Mouse (Mus musculus): Measurements from ENCODE around the gene Rgmb. TPM values are rescaled to one million over a fixed set of nuclear protein-coding genes. Genes with fewer than 3 reads are reported as not detected.
A peak's percentile ranks its signal among the peaks of the same experiment; 100 is the strongest.

Rgmb gene
- polyA plus RNA-seq, 1 experiment from 2014 or later, result 2.7 TPM

DNA sequence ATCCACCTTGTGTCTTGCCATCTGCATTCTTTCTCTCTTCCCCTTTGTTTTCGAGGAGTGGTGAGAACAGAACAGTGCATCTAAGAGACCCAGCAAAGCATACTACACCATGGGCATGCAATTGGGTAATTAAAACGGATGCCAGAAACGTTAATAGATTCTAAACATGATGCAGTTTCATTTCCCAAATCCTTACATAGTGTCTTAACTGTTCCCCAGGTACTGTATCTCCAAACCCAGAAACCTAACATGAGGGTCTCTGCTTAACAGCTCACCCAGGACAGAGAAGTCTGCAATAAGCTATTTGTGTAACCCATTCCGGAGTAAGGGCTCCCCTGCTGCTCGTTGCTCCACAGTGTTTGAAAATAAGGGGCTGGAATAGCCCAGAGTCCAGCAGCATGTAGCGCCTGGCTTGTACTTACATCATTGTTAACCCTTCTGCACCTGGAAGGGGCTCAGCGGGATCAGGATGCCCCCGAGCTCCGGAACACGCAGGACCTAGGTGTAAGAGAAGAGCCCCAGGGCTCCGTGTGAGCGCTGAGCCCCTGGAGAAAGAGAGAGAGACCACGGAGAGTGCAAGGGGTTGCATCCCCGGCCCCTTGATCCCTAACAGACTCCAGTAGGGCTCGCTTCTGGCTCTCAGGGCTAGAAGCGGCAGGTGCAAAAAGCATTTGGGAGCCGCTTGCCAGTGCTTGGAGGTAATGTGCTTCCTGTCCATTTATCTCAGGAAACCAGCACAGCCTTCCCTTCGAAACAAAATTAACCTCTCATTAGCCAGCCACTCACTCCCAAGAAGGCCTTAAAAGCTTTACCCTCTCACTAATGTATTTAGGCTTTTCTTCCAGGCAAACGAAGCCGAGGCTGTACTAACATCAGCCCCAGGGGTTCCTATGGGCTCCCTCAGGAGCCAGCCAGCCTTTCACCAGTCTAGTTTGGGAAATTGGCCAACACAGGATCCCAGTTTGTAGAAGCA, 1.4 kb downstream of the Rgmb start:
- Histone ChIP-seq H3K9ac (no peak overlapping the region), H3K9me3 (replicated peaks) (no peaks in the 10 kb centered on the region), H3K36me3 (no peaks in the 10 kb centered on the region), H3K27me3 (replicated peaks) (peaks cover 85% of the 10 kb centered on the region), H3K27ac (no peak overlapping the region), H3K4me3 (peak overlapping the region; percentile 47), H3K4me2 (peak overlapping the region; percentile 67), H3K4me1 (peaks cover 20% of the 10 kb centered on the region)
- no peak for ATAC-seq
- WGBS (ENCODE audit: insufficient replicate concordance), result 3% methylated on average over 20 of the region's 20 CpGs

DNA sequence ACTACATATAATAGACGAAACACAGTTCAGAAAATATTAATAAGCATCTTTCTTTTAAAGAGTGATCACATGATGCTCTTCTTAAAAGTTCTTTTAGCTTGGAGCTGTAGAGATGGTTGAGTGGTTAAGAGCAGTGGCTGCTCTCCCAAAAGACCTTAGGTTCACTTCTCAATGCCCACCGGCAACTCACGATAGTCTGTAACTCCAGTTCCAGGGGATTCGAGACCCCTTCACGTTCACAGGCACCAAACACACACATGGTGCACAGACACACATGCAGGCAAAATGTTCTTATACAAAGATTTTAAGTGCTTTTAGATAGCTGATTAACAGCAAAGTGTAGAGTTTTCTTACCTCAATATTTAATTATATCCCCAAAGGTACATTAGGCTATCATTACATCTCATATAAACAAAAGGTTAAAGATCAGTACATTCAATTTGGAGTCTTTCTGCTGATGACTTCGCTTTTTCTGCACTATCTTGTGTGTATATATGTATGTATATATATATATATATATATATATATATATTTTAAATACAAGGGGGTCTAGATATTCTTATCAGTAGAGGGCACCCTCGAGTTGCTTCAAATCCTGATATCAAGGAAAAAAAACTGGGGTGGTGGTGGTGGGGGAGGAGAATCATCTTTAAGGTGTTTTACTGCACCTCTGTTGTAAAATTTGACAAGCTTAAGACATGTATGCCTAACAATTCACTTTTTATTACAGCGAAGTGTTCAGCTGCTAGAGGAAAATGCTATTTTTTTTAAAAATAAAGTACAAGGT, 2.5 kb downstream of the Rgmb start:
- Histone ChIP-seq H3K9me3 (replicated peaks) (no peaks in the 10 kb centered on the region), H3K4me1 (peaks cover 20% of the 10 kb centered on the region), H3K27me3 (replicated peaks) (peaks cover 96% of the 10 kb centered on the region), H3K4me2 (no peak overlapping the region), H3K36me3 (no peaks in the 10 kb centered on the region), H3K27ac (no peak overlapping the region), H3K9ac (no peak overlapping the region), H3K4me3 (no peak overlapping the region)
- WGBS (ENCODE audit: insufficient replicate concordance), result 49% methylated on average over 8 of the region's 8 CpGs
- ATAC-seq, result no peak

GRCm38 (mm10) chr17:15826928-15827327, 3.9 kb downstream of the Rgmb start:
- Histone ChIP-seq H3K36me3 (no peaks in the 10 kb centered on the region), H3K4me1 (peaks cover 20% of the 10 kb centered on the region), H3K4me3 (peak overlapping the region; percentile 59), H3K9me3 (replicated peaks) (no peaks in the 10 kb centered on the region), H3K27me3 (replicated peaks) (peaks cover 90% of the 10 kb centered on the region), H3K9ac (no peak overlapping the region), H3K27ac (no peak overlapping the region), H3K4me2 (peak overlapping the region; percentile 65)
- 0 out of 2 replicates have a peak, but pooled peaks have one; percentile 8 for ATAC-seq
- 1% methylated on average over 18 of the region's 18 CpGs for WGBS (ENCODE audit: insufficient replicate concordance)

- Histone ChIP-seq H3K4me3 (peak overlapping the region; percentile 59), H3K36me3 (no peaks in the 10 kb centered on the region), H3K4me1 (peaks cover 20% of the 10 kb centered on the region), H3K27ac (peak overlapping the region; percentile 54; the same call in 1 of the 2 replicates), H3K9me3 (replicated peaks) (no peaks in the 10 kb centered on the region), H3K4me2 (peak overlapping the region; percentile 65), H3K9ac (peak overlapping the region; percentile 57), H3K27me3 (replicated peaks) (peaks cover 86% of the 10 kb centered on the region)
- peak; percentile 81 for ATAC-seq
- under 1% methylated on average over 34 of the region's 34 CpGs for WGBS (ENCODE audit: insufficient replicate concordance)
These were observed 4.4 kb downstream of the Rgmb start for GRCm38 (mm10) chr17:15826444-15826909.

- WGBS (ENCODE audit: insufficient replicate concordance), result 1% methylated on average over 98 of the region's 102 CpGs
- H3K27ac ChIP-seq, result peak overlapping the region; percentile 54; the same call in 1 of the 2 replicates
These were observed 5.1 kb downstream of the Rgmb start for GRCm38 (mm10) chr17:15825481-15826396.

GRCm38 (mm10) chr17:15824854-15825253, 6.0 kb downstream of the Rgmb start:
- whole genome bisulfite sequencing (ENCODE audit: insufficient replicate concordance), result 37% methylated on average over 3 of the region's 3 CpGs
- Histone ChIP-seq H3K9ac (no peak overlapping the region), H3K27me3 (replicated peaks) (peaks cover 71% of the 10 kb centered on the region)

More at GRCm38 (mm10) chr17:15825481-15826396, 5.1 kb downstream of the Rgmb start:
- H3K9me3 ChIP-seq (replicated peaks), result no peaks in the 10 kb centered on the region
- peak overlapping the region; percentile 65 for H3K4me2 ChIP-seq
- peak; percentile 43 for ATAC-seq
- no peaks in the 10 kb centered on the region for H3K36me3 ChIP-seq
- peaks cover 20% of the 10 kb centered on the region for H3K4me1 ChIP-seq
- peak overlapping the region; percentile 57 for H3K9ac ChIP-seq
- H3K27me3 ChIP-seq (replicated peaks), result peaks cover 80% of the 10 kb centered on the region
- peak overlapping the region; percentile 59 for H3K4me3 ChIP-seq

DNA sequence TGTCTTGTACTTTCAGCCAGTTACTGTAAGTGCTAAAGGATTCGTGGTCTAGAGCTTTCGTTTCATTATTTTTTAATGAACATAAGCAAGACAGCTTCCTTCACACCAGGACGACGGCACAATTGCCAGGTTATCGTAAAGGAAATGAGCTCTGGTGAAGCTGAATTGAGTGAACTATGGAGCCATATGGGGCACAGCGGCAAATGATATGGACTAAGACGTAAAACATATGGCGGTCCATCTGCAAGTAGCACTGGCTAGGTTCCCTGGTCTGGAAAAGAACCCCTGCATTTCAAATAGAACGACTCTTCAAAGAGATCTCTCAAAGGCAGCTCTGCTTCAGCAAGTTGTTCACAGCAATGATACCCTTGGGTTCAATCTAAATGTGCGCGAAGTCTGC, 6.5 kb downstream of the Rgmb start:
- Histone ChIP-seq H3K9me3 (replicated peaks) (no peaks in the 10 kb centered on the region), H3K4me1 (peaks cover 12% of the 10 kb centered on the region), H3K4me2 (peak overlapping the region; percentile 65), H3K27ac (no peak overlapping the region), H3K4me3 (peak overlapping the region; percentile 59; the same call in 1 of the 2 replicates), H3K27me3 (replicated peaks) (peaks cover 66% of the 10 kb centered on the region), H3K9ac (no peak overlapping the region), H3K36me3 (no peaks in the 10 kb centered on the region)
- no peak for ATAC-seq
- WGBS (ENCODE audit: insufficient replicate concordance), result 67% methylated on average over 11 of the region's 11 CpGs

More at GRCm38 (mm10) chr17:15824854-15825253, 6.0 kb downstream of the Rgmb start:
- Histone ChIP-seq H3K4me1 (peaks cover 12% of the 10 kb centered on the region), H3K36me3 (no peaks in the 10 kb centered on the region), H3K9me3 (replicated peaks) (no peaks in the 10 kb centered on the region), H3K4me2 (peak overlapping the region; percentile 65), H3K4me3 (peak overlapping the region; percentile 59), H3K27ac (no peak overlapping the region)
- ATAC-seq, result no peak

GRCm38 (mm10) chr17:15823838-15824237, 7.0 kb downstream of the Rgmb start:
- WGBS (ENCODE audit: insufficient replicate concordance), result 50% methylated on average over 3 of the region's 3 CpGs
- Histone ChIP-seq H3K9me3 (replicated peaks) (no peaks in the 10 kb centered on the region), H3K4me3 (peak overlapping the region; percentile 59; the same call in 1 of the 2 replicates), H3K27ac (no peak overlapping the region), H3K36me3 (no peaks in the 10 kb centered on the region), H3K9ac (no peak overlapping the region), H3K4me2 (0 out of 2 replicates have a peak overlapping the region, but pooled peaks have one; percentile 65), H3K4me1 (peaks cover 12% of the 10 kb centered on the region), H3K27me3 (replicated peaks) (peaks cover 61% of the 10 kb centered on the region)
- ATAC-seq, result no peak

DNA sequence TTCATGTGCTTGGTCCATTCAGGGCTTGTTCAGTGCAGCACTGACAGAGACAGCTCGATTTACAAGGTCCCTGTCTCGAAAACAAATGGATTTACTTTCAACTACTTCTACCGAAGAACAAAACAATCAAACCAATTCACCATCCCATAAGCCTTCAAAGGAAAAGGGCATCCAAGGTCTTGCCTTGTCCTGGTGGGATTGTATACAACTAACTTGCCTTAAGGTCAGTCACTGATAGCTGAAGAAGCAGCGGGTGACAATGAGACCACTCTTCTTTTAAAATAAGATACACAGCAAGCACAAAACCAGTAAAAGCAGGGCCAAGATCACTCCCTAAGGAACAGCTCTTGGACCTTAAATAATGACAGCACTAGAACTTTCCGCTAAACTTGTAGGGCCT, 7.6 kb downstream of the Rgmb start:
- no peak overlapping the region for H3K4me3 ChIP-seq
- no peak overlapping the region for H3K9ac ChIP-seq

GRCm38 (mm10) chr17:15822376-15822775, 8.5 kb downstream of the Rgmb start:
- no peak for ATAC-seq
- Histone ChIP-seq H3K9me3 (replicated peaks) (no peaks in the 10 kb centered on the region), H3K9ac (no peak overlapping the region), H3K4me3 (no peak overlapping the region), H3K27ac (no peak overlapping the region), H3K36me3 (no peaks in the 10 kb centered on the region), H3K4me2 (no peak overlapping the region), H3K4me1 (peaks cover 12% of the 10 kb centered on the region), H3K27me3 (replicated peaks) (peaks cover 47% of the 10 kb centered on the region)
- 64% methylated on average over 7 of the region's 7 CpGs for WGBS (ENCODE audit: insufficient replicate concordance)

More for the DNA sequence above, 7.6 kb downstream of the Rgmb start:
- ATAC-seq, result no peak
- WGBS (ENCODE audit: insufficient replicate concordance), result 59% methylated on average over 5 of the region's 5 CpGs
- Histone ChIP-seq H3K9me3 (replicated peaks) (no peaks in the 10 kb centered on the region), H3K27me3 (replicated peaks) (peaks cover 56% of the 10 kb centered on the region), H3K4me1 (peaks cover 12% of the 10 kb centered on the region), H3K4me2 (no peak overlapping the region), H3K36me3 (no peaks in the 10 kb centered on the region), H3K27ac (no peak overlapping the region)

DNA sequence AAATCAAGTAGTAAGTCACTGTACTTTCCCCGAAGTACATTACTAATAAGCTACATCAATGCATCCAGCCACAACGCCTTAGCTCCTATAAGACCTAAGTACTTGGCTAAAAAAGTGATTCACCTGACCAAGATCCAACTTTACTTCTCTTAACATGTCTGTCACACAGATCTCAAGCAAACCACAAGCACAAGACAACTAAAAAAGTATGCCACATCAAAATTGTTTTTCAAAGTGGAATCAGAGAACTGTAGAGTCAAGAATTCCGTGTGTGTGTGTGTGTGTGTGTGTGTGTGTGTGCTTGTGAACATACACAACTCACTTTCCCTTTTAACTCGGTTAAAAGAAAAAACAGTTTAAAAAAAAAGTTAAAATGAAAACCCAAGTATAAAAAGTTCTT, 9.1 kb downstream of the Rgmb start:
- Histone ChIP-seq H3K9ac (no peak overlapping the region), H3K4me3 (no peak overlapping the region), H3K4me1 (peaks cover 12% of the 10 kb centered on the region), H3K36me3 (no peaks in the 10 kb centered on the region), H3K4me2 (no peak overlapping the region), H3K27ac (no peak overlapping the region), H3K9me3 (replicated peaks) (no peaks in the 10 kb centered on the region), H3K27me3 (replicated peaks) (peaks cover 41% of the 10 kb centered on the region)
- WGBS (ENCODE audit: insufficient replicate concordance), result 54% methylated on average over 4 of the region's 4 CpGs
- no peak for ATAC-seq

All from liver, embryonic 12.5 days (tissue).